ENCODE assay signal across 7 mouse cellular contexts in the genomic region with DNA sequence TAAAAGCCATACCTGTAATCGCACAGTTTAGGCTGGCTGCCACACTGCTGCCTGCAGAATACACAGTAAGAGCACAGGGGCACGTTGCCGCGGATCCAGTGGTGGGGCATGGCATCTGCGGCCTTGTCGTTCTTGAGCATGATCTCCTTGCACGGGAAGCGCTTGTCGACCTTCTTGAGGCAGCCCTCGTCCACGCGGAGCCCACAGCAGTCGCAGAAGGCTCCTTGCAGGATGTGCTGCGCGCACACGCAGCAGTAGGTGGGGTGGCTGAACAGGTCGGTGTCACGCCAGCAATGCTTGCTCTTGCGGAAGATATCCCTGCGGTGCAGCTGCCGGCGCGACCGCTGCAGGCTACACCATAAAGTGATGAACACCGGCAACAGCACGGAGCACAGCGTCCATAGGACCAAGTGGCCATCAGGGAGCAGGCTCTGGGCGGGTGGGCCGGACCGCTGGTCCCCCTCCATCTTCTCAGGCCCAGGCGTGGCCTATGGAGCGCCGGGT. TPM values are rescaled to one million over a fixed set of nuclear protein-coding genes. Genes with fewer than 3 reads are reported as not detected.
DNase-seq lines count a peak whose midpoint lies in the region; ATAC-seq and TF ChIP-seq lines count a peak whose summit lies in the region.

No protein-coding gene starts in this region.

- TF ChIP-seq POLR2A in testis, adult 2 months (IDR thresholded peaks at IDR 0.05; ENCODE audit: control insufficient read depth, low read depth, low read length) = no peak

- H3K4me2 ChIP-seq in midbrain, embryonic 12.5 days (replicated peaks) = peak overlapping the region; percentile 87
- peak overlapping the region; percentile 96 for H3K4me2 ChIP-seq in stomach, embryonic 14.5 days (replicated peaks; ENCODE audit: low read depth, low read length)

- H3K4me1 ChIP-seq in testis, adult 2 months (ENCODE audit: control insufficient read depth, insufficient read depth, low read length) = peaks cover 12% of the 10 kb centered on the region
- no peaks in the 10 kb centered on the region for H3K4me1 ChIP-seq in brown adipose tissue, adult 24 weeks (ENCODE audit: control insufficient read depth, insufficient read depth, insufficient read length, low read length)
- H3K4me1 ChIP-seq in midbrain, embryonic 12.5 days = peaks cover 22% of the 10 kb centered on the region
- H3K4me1 ChIP-seq in stomach, embryonic 14.5 days (ENCODE audit: control insufficient read depth, insufficient read depth, low read length) = peaks cover 18% of the 10 kb centered on the region

- TF ChIP-seq CTCF in testis, adult 2 months (IDR thresholded peaks at IDR 0.05; ENCODE audit: control insufficient read depth, insufficient read depth, insufficient replicate concordance, low read depth, low read length) = no peak

- peak overlapping the region; percentile 83 for H3K27ac ChIP-seq in testis, adult 2 months (ENCODE audit: control insufficient read depth, insufficient read depth, low read depth, low read length)
- peak overlapping the region; percentile 16; the same call in 1 of the 2 replicates for H3K27ac ChIP-seq in brown adipose tissue, adult 24 weeks (replicated peaks; ENCODE audit: low read depth, low read length)
- peak overlapping the region; percentile 31 for H3K27ac ChIP-seq in midbrain, embryonic 12.5 days (replicated peaks)
- no peak overlapping the region for H3K27ac ChIP-seq in stomach, embryonic 14.5 days (ENCODE audit: low read length)

- no peak for DNase-seq in testis, postnatal 14 days (ENCODE audit: low spot score)
- DNase-seq in left cerebral cortex, postnatal 4 days = peak; percentile 39

- ATAC-seq in granulocyte monocyte progenitor cell, adult 5-6 weeks (replicated peaks; ENCODE audit: poor library complexity, severe bottlenecking) = peak; percentile 45
- peak; percentile 78 for ATAC-seq in midbrain, embryonic 12.5 days (ENCODE audit: low FRiP score, low read depth)
- ATAC-seq in stomach, embryonic 14.5 days (ENCODE audit: insufficient number of reproducible peaks, insufficient read depth, low FRiP score, low read depth) = peak; percentile 55

- H3K4me3 ChIP-seq in testis, adult 2 months (ENCODE audit: control insufficient read depth, low read depth, low read length) = peak overlapping the region; percentile 85
- peak overlapping the region; percentile 73 for H3K4me3 ChIP-seq in brown adipose tissue, adult 24 weeks (ENCODE audit: insufficient read depth, low read depth, low read length)
- H3K4me3 ChIP-seq in midbrain, embryonic 12.5 days = peak overlapping the region; percentile 65
- peak overlapping the region; percentile 81 for H3K4me3 ChIP-seq in stomach, embryonic 14.5 days (ENCODE audit: low read depth, low read length)

- no peaks in the 10 kb centered on the region for H3K27me3 ChIP-seq in testis, adult 2 months (ENCODE audit: control insufficient read depth, insufficient read depth, low read length)
- H3K27me3 ChIP-seq in midbrain, embryonic 12.5 days = no peaks in the 10 kb centered on the region
- no peaks in the 10 kb centered on the region for H3K27me3 ChIP-seq in stomach, embryonic 14.5 days (ENCODE audit: control insufficient read depth, insufficient read depth, low read length)

- intact Hi-C loops in left cerebral cortex, postnatal 4 days (cut with DNase I) = no loop called here

- H3K36me3 ChIP-seq in testis, adult 2 months (ENCODE audit: control insufficient read depth, insufficient read depth, low read length) = no peaks in the 10 kb centered on the region
- 0 out of 2 replicates have a peak, but pooled peaks cover under 1% of the 10 kb centered on the region for H3K36me3 ChIP-seq in midbrain, embryonic 12.5 days
- no peaks in the 10 kb centered on the region for H3K36me3 ChIP-seq in stomach, embryonic 14.5 days (ENCODE audit: control insufficient read depth, insufficient read depth, low read length)

- under 1% methylated on average over 31 of the region's 33 CpGs for WGBS in midbrain, embryonic 12.5 days
- WGBS in stomach, embryonic 14.5 days = 0% methylated on average over 33 of the region's 33 CpGs

- H3K9ac ChIP-seq in midbrain, embryonic 12.5 days (replicated peaks) = peak overlapping the region; percentile 76
- H3K9ac ChIP-seq in stomach, embryonic 14.5 days (replicated peaks; ENCODE audit: low read depth, low read length) = peak overlapping the region; percentile 74

- no peaks in the 10 kb centered on the region for H3K9me3 ChIP-seq in midbrain, embryonic 12.5 days
- H3K9me3 ChIP-seq in stomach, embryonic 14.5 days (ENCODE audit: control insufficient read depth, low read depth, low read length) = no peaks in the 10 kb centered on the region

RNA-seq across cellular contexts. Expression of gene Dgke, which starts 6.7 kb away (rescaled TPM):
- 2.9 and 4.0 TPM in 2 replicates for polyA plus RNA-seq in testis, adult 2 months (2012; rRNA removed)
- polyA plus RNA-seq in brown adipose tissue, adult 24 weeks (2012; ENCODE audit: insufficient read depth, insufficient read length, missing spikeins) = 3.0 and 3.2 TPM in 2 replicates
- 4.9 and 6.8 TPM in 2 replicates for total RNA-seq in granulocyte monocyte progenitor cell, adult 5-6 weeks (2014; fragmentation: Nextera tagmentation)
- 5.0 and 7.3 TPM in 2 replicates for total RNA-seq in granulocyte monocyte progenitor cell, adult 5-6 weeks (2017)
- total RNA-seq in left cerebral cortex, postnatal 4 days (2021) = 10 to 100 TPM; 31.6 to 33.7 TPM
- polyA plus RNA-seq in midbrain, embryonic 12.5 days (2016; fragmentation: Nextera tagmentation; extraction: Ambion mirVana) = 9.5 and 9.6 TPM in 2 replicates
- polyA plus RNA-seq in stomach, embryonic 14.5 days (2014; fragmentation: Nextera tagmentation; extraction: Ambion mirVana) = 5.0 and 5.2 TPM in 2 replicates

RNA-seq across cellular contexts. Expression of gene Gm525, which starts 13.7 kb away (rescaled TPM):
- polyA plus RNA-seq in testis, adult 2 months (2012; rRNA removed) = 10.4 and 17.4 TPM in 2 replicates
- not detected in 2 replicates for polyA plus RNA-seq in brown adipose tissue, adult 24 weeks (2012; ENCODE audit: insufficient read depth, insufficient read length, missing spikeins)
- total RNA-seq in granulocyte monocyte progenitor cell, adult 5-6 weeks (2014; fragmentation: Nextera tagmentation) = not detected in 2 replicates
- not detected in 2 replicates for total RNA-seq in granulocyte monocyte progenitor cell, adult 5-6 weeks (2017)
- not detected for total RNA-seq in left cerebral cortex, postnatal 4 days (2021)
- not detected in 2 replicates for polyA plus RNA-seq in midbrain, embryonic 12.5 days (2016; fragmentation: Nextera tagmentation; extraction: Ambion mirVana)
- 2.4 and 3.4 TPM in 2 replicates for polyA plus RNA-seq in stomach, embryonic 14.5 days (2014; fragmentation: Nextera tagmentation; extraction: Ambion mirVana)
